Mouse (Mus musculus) midbrain, embryonic 14.5 days (tissue): ENCODE measurements around the gene Otud5. TPM values are rescaled to one million over a fixed set of nuclear protein-coding genes. Genes with fewer than 3 reads are reported as not detected.

Source experiments
- ATAC-seq: fragments of 200-750 bp; cut with Nextera tagmentation; 2 replicates; pipeline ENCODE4 v1.8.0; 2017; ENCODE audit warnings: moderate number of reproducible peaks, moderate library complexity; ENCODE audit not compliant: low FRiP score, low TSS enrichment
- DNase-seq: peaks from one replicate; pipeline ENCODE4 v3.0.0-alpha.2; 2015
- H3K27ac ChIP-seq: fragments of 300-500 bp; sonication (generic); replicated peaks from 2 replicates; pipeline ENCODE4 v1.5.1; 2014; ENCODE audit warnings: mild to moderate bottlenecking, low read depth, low read length, moderate library complexity
- H3K27me3 ChIP-seq: fragments of 300-500 bp; sonication (generic); 2 replicates; pipeline ENCODE4 v1.6.1; 2014; ENCODE audit warnings: low read length, control low read depth, mixed read lengths; ENCODE audit not compliant: control insufficient read depth, insufficient read depth
- H3K36me3 ChIP-seq: fragments of 300-500 bp; sonication (generic); 2 replicates; pipeline ENCODE4 v1.6.1; 2014; ENCODE audit warnings: low read length, control low read depth; ENCODE audit not compliant: control insufficient read depth, insufficient read depth
- H3K4me1 ChIP-seq: fragments of 300-500 bp; sonication (generic); 2 replicates; pipeline ENCODE4 v1.6.1; 2014; ENCODE audit warnings: mild to moderate bottlenecking, antibody characterized with exemption, low read length, control low read depth; ENCODE audit not compliant: control insufficient read depth, insufficient read depth
- H3K4me2 ChIP-seq: fragments of 300-500 bp; sonication (generic); 2 replicates; pipeline ENCODE4 v1.6.1; 2014; ENCODE audit warnings: mild to moderate bottlenecking, low read length, moderate library complexity
- H3K4me3 ChIP-seq: fragments of 300-500 bp; sonication (generic); replicated peaks from 2 replicates; pipeline ENCODE4 v1.5.1; 2014; ENCODE audit warnings: low read depth, low read length
- H3K9ac ChIP-seq: fragments of 300-500 bp; sonication (generic); replicated peaks from 2 replicates; pipeline ENCODE4 v1.6.1; 2014; ENCODE audit warnings: mild to moderate bottlenecking, low read length, moderate library complexity
- H3K9me3 ChIP-seq: fragments of 300-500 bp; sonication (generic); 2 replicates; pipeline ENCODE4 v1.6.1; 2016; ENCODE audit warnings: low read length, control low read depth, mixed read lengths; ENCODE audit not compliant: control insufficient read depth
- WGBS: fragments of 180-500 bp; shearing (Covaris S2); extraction: QIAGEN DNeasy Blood & Tissue Kit; methylation state at CpG from one replicate; pipeline ENCODE4 v1.1.7; 2014; 5-methylcytosine and 5-hydroxymethylcytosine counted together
- polyA plus RNA-seq: library from polyadenylated mRNA; unstranded; fragments of >200 nt; fragmentation: Nextera tagmentation; extraction: Ambion mirVana; gene quantifications from 2 replicates; pipeline ENCODE4 v1.2.1, GENCODE M21; 2014

The Otud5 gene
- polyA plus RNA-seq, 1 experiment from 2014 or later = 32.3 TPM

DNA sequence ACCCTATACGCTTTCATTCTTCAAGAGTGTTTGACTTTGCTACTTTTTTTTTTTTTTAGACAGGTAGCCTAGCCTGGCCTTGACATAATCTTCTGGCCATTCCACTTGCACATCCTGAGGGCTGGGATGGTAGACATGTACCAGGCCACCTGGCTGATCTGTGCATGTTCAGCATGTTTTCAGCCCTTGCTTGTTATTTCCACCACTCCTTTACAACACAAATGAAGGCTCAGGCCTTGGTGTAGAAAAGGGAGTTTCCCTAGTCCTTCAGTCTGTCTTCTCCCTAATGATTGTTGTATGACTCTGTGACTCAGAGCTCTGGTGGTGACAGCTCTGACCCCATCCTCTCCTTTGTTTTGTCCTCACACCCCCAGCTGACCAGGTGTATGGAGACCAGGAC, 26.0 kb downstream of the Otud5 start:
- no peak overlapping the region for H3K4me2 ChIP-seq
- H3K27ac ChIP-seq = no peak overlapping the region
- no peak for DNase-seq
- no peak for ATAC-seq
- H3K4me3 ChIP-seq = no peak overlapping the region
- H3K36me3 ChIP-seq = peaks cover 12% of the 10 kb centered on the region; the same call in 1 of the 2 replicates
- WGBS = 100% methylated on average over 1 of the region's 1 CpGs
- no peaks in the 10 kb centered on the region for H3K4me1 ChIP-seq
- H3K9ac ChIP-seq = no peak overlapping the region
- H3K27me3 ChIP-seq = no peaks in the 10 kb centered on the region
- no peaks in the 10 kb centered on the region for H3K9me3 ChIP-seq

DNA sequence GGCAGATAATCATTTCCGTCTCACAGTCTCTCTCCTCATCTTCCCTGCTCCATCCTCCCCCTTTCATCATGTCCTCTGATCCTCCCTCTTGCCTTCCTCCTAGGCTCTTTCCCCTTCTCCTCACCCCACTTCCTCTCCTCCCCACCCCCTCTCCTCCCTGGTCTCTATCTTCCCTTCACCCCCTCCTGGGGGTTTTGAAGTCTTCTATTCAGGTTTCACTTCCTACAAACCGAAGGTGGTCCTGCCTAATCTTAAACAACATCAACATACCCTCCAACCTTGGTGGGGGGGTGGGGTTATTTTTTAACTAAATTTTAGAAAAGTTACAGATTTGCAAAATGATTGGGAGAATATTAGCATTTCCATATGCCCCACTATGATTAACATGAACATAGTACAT, 27.3 kb downstream of the Otud5 start:
- H3K27ac ChIP-seq = no peak overlapping the region
- H3K36me3 ChIP-seq = peaks cover 16% of the 10 kb centered on the region; the same call in 1 of the 2 replicates
- DNase-seq (no peak), ATAC-seq (no peak)
- H3K4me2 ChIP-seq = no peak overlapping the region
- H3K4me1 ChIP-seq = no peaks in the 10 kb centered on the region
- WGBS = 53% methylated on average over 2 of the region's 2 CpGs
- H3K9me3 ChIP-seq = no peaks in the 10 kb centered on the region
- H3K27me3 ChIP-seq = no peaks in the 10 kb centered on the region
- no peak overlapping the region for H3K9ac ChIP-seq
- H3K4me3 ChIP-seq = no peak overlapping the region

DNA sequence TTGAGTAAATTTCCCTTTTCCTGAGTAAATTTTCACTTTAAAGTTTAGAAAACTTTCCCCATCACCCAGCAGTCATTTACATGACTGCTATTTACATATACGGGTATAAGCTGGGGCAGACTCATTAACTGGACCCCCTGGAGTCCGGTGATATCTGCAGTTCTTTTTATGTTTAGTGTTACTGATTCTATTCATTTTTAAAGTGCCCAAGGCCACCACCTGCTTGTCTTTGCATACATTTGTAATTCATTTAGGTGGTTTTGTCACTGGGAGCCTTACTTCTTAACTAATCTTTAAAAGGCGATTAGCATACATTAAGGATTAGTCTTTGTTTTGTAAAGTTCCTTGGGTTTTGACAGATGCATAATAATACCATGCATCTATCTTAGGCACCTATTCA, 28.7 kb downstream of the Otud5 start:
- Histone ChIP-seq H3K4me2 (no peak overlapping the region), H3K4me3 (no peak overlapping the region), H3K9me3 (no peaks in the 10 kb centered on the region), H3K36me3 (peaks cover 21% of the 10 kb centered on the region; the same call in 1 of the 2 replicates), H3K9ac (no peak overlapping the region), H3K27ac (no peak overlapping the region), H3K27me3 (no peaks in the 10 kb centered on the region), H3K4me1 (no peaks in the 10 kb centered on the region)
- 17% methylated on average over 3 of the region's 3 CpGs for WGBS
- peak; percentile 31 for DNase-seq
- no peak for ATAC-seq

DNA sequence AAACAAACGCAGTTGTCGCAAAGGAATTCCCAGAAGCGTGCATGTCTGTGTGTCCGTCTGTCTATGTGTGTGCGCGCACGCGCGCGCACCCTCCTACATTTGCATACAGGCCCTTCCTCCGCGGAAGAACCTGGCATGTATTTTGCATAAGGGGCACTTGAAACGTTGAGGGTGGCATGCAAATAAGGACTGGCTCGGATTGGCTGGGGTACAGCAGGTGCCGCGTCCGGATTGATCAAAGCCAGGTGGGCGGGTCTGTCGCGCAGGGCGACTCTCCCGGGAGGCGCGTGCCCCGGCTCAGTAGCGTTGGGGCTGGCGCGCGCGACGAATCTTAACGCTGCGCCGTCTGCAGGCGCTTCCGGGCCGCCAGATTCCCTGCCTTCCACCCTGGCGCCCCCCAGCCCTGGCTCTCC, 36.8 kb downstream of the Otud5 start, which contains the start of gene Pim2:
TSS of gene Pim2 (plus strand) at position 256 of the 413 bp plus-strand sequence.
- peak; percentile 90 for ATAC-seq
- Histone ChIP-seq H3K4me2 (peak within 1 kb of the TSS; percentile 79), H3K4me1 (no peaks in the 10 kb centered on the region; the same call in 1 of the 2 replicates), H3K4me3 (peak within 1 kb of the TSS; percentile 50), H3K36me3 (0 out of 2 replicates have a peak, but pooled peaks cover 7% of the 10 kb centered on the region), H3K9me3 (no peaks in the 10 kb centered on the region), H3K9ac (peak within 1 kb of the TSS; percentile 59), H3K27me3 (no peaks in the 10 kb centered on the region), H3K27ac (peak within 1 kb of the TSS; percentile 60; the same call in 1 of the 2 replicates)
- DNase-seq = peak; percentile 89
- 23% methylated on average over 38 of the region's 38 CpGs for WGBS

DNA sequence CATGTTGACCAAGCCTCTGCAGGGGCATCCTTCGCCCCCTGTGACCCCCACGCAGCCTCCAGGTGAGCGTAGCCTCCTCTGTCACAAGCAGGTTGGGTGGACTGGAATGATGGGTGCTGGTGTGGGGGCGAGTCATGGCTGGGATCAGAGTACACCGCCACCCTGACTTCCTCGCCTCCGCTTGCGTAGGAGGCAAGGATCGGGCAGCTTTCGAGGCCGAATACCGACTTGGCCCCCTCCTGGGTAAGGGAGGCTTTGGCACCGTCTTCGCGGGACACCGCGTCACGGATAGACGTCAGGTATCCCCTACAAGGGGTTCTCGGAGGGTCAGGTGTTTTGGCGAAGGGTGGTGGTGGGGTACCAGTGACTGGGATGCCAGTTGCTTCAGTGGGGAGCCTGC, 37.3 kb downstream of the Otud5 start:
- H3K9ac ChIP-seq = peak overlapping the region; percentile 59
- H3K4me3 ChIP-seq = peak overlapping the region; percentile 50
- DNase-seq (no peak), ATAC-seq (peak; percentile 15; the same call in 1 of the 2 replicates)
- WGBS = 27% methylated on average over 21 of the region's 21 CpGs
- H3K36me3 ChIP-seq = 0 out of 2 replicates have a peak, but pooled peaks cover 7% of the 10 kb centered on the region
- H3K4me2 ChIP-seq = peak overlapping the region; percentile 79
- H3K27ac ChIP-seq = peak overlapping the region; percentile 60; the same call in 1 of the 2 replicates
- no peaks in the 10 kb centered on the region; the same call in 1 of the 2 replicates for H3K4me1 ChIP-seq
- H3K9me3 ChIP-seq = no peaks in the 10 kb centered on the region
- no peaks in the 10 kb centered on the region for H3K27me3 ChIP-seq

DNA sequence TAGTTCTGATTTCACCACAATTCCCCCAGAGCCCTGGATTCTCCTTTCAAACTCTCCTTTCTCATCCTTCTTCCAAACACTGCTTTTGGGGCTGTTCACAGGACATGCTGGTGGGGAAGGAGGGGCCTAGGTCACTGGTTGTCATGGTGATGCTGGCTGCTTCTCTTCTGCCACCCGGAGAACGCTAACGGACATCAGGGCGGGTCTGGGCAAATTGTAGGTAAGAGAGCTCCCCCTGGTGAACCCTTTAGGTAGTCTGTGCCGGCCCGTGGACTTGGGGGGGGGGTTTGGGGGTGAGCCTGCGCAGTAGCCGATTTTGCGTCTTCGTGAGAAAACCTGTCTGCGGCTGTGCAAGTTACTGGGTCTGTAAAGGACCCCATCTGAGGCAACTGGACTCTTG, 38.7 kb downstream of the Otud5 start:
- Histone ChIP-seq H3K27me3 (no peaks in the 10 kb centered on the region), H3K9me3 (no peaks in the 10 kb centered on the region), H3K9ac (no peak overlapping the region), H3K4me1 (no peaks in the 10 kb centered on the region; the same call in 1 of the 2 replicates), H3K4me3 (peak overlapping the region; percentile 50), H3K4me2 (peak overlapping the region; percentile 79), H3K27ac (no peak overlapping the region), H3K36me3 (0 out of 2 replicates have a peak, but pooled peaks cover 2% of the 10 kb centered on the region)
- ATAC-seq = peak; percentile 41
- peak; percentile 86 for DNase-seq
- 20% methylated on average over 11 of the region's 11 CpGs for WGBS

DNA sequence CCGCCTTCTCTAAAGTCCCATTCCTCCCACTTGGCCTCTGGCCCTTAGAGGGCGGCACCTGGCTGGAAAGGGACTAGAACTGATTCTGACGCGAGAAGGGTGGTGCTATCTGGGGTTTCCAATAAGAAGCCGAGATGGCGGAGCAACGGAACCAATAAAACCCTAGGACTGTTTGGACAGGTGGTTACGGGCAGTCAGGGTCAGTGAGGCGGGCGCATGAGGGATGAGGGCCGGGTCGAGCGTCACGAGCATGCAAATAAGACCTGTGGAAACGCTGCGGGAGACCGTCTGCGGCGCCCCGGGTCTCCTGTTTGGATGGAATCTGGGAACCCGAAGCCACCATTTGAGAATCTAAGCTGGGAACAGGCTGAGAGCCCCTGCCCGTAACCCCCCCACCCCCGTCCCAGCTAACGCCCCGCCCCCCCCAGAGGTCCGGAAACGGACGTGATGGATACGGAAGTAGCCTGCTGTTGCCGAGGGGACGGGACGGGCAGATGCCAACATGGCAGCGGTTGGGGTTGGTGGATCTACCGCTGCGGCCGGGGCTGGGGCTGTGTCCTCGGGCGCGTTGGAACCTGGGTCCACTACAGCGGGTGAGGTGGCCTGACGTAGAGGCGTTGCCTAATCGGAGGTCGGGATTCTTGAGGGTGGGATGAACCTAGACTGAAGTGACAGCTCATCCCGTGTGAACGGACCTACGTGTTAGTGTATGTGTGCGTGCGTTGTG, 42.8 kb downstream of the Otud5 start, which contains the start of gene Slc35a2:
TSS of gene Slc35a2 (plus strand) at position 188 of the 727 bp plus-strand sequence.
- H3K4me1 ChIP-seq = no peaks in the 10 kb centered on the region; the same call in 1 of the 2 replicates
- peak within 1 kb of the TSS; percentile 57 for H3K4me2 ChIP-seq
- H3K9ac ChIP-seq = peak within 1 kb of the TSS; percentile 57; the same call in 1 of the 2 replicates
- no peaks in the 10 kb centered on the region for H3K9me3 ChIP-seq
- H3K36me3 ChIP-seq = no peaks in the 10 kb centered on the region
- peak within 1 kb of the TSS; percentile 48 for H3K4me3 ChIP-seq
- ATAC-seq = peak; percentile 83
- DNase-seq = peak; percentile 85
- H3K27me3 ChIP-seq = no peaks in the 10 kb centered on the region
- peak within 1 kb of the TSS; percentile 89 for H3K27ac ChIP-seq
- 19% methylated on average over 49 of the region's 49 CpGs for WGBS

DNA sequence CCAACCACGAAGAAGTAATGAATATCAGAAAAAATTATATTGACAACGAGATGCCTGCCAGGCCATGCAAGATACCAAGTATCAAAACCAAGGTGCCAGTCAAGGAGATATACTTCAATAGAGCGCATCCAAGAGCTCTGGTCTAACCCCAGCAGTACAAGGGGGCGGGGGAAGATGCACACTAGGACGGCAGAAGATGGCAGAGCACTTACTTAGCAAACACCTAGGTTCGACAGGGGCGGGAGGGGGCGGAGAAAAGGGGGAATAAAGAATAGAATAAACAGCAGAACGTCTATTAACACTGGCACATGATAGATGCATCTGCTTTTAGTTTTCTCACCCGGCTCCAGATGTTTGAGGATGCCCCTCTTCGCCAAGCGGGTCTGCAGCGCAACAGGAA, 57.0 kb downstream of the Otud5 start:
- Histone ChIP-seq H3K9ac (peak overlapping the region; percentile 60), H3K27me3 (no peaks in the 10 kb centered on the region), H3K36me3 (peaks cover 25% of the 10 kb centered on the region), H3K4me2 (peak overlapping the region; percentile 54), H3K27ac (peak overlapping the region; percentile 88), H3K9me3 (no peaks in the 10 kb centered on the region), H3K4me3 (peak overlapping the region; percentile 53), H3K4me1 (0 out of 2 replicates have a peak, but pooled peaks cover 4% of the 10 kb centered on the region)
- ATAC-seq (no peak), DNase-seq (no peak)
- WGBS = 33% methylated on average over 13 of the region's 13 CpGs
